Mouse (Mus musculus) heart, embryonic 14.5 days (tissue): ENCODE results near the gene Gm39115. TPM values are rescaled to one million over a fixed set of nuclear protein-coding genes. Genes with fewer than 3 reads are reported as not detected.
"Not testable (repeated sequence)": the region's sequence is repeated elsewhere in the genome, so short reads cannot be mapped to it uniquely, and the experiment has no call there.

Experiments
- ATAC-seq: fragments of 200-750 bp; cut with Nextera tagmentation; 2 replicates; pipeline ENCODE4 v1.8.0; 2017; ENCODE audit warnings: low read depth, moderate TSS enrichment; ENCODE audit not compliant: insufficient number of reproducible peaks, insufficient read depth, low FRiP score
- H3K27ac ChIP-seq, 2 experiments: fragments of 200-500 bp in 1 of 2; fragments of 300-500 bp in 1 of 2; sonication (generic) in 1 of 2; replicated peaks in 1 of 2; 2 replicates each; pipeline ENCODE4 v1.5.1; 2012 to 2014; ENCODE audit warnings: low read depth in 2 of 2, low read length in 2 of 2, control low read depth in 1 of 2, mild to moderate bottlenecking in 1 of 2, mixed read lengths in 1 of 2; ENCODE audit not compliant: control insufficient read depth in 1 of 2, insufficient read depth in 1 of 2
- H3K27me3 ChIP-seq: fragments of 300-500 bp; sonication (generic); 2 replicates; pipeline ENCODE4 v1.6.1; 2014; ENCODE audit warnings: mild to moderate bottlenecking, low read length, control low read depth; ENCODE audit not compliant: control insufficient read depth, insufficient read depth
- H3K36me3 ChIP-seq: fragments of 300-500 bp; sonication (generic); 2 replicates; pipeline ENCODE4 v1.6.1; 2014; ENCODE audit warnings: mild to moderate bottlenecking, control low read depth, low read length, mixed read lengths; ENCODE audit not compliant: control insufficient read depth, insufficient read depth
- H3K4me1 ChIP-seq, 2 experiments: fragments of 200-500 bp in 1 of 2; fragments of 300-500 bp in 1 of 2; sonication (generic) in 1 of 2; 2 replicates each; pipeline ENCODE4 v1.6.1; 2012 to 2014; ENCODE audit warnings: low read length in 2 of 2, control low read depth in 1 of 2, mixed read lengths in 1 of 2; ENCODE audit not compliant: control insufficient read depth in 2 of 2, insufficient read depth in 2 of 2
- H3K4me2 ChIP-seq: fragments of 300-500 bp; sonication (generic); 2 replicates; pipeline ENCODE4 v1.6.1; 2014; ENCODE audit warnings: mild to moderate bottlenecking, low read length
- H3K4me3 ChIP-seq, 2 experiments: fragments of 200-500 bp in 1 of 2; fragments of 300-500 bp in 1 of 2; sonication (generic) in 1 of 2; 2 replicates each; pipeline ENCODE4 v1.5.1; 2012 to 2014; ENCODE audit warnings: low read length in 2 of 2, mild to moderate bottlenecking in 2 of 2, control low read depth in 1 of 2, low read depth in 1 of 2, moderate library complexity in 1 of 2; ENCODE audit not compliant: control insufficient read depth in 1 of 2, insufficient read depth in 1 of 2
- H3K9ac ChIP-seq: fragments of 300-500 bp; sonication (generic); 2 replicates; pipeline ENCODE4 v1.6.1; 2014; ENCODE audit warnings: mild to moderate bottlenecking, low read length
- H3K9me3 ChIP-seq: fragments of 300-500 bp; sonication (generic); 2 replicates; pipeline ENCODE4 v1.6.1; 2016; ENCODE audit warnings: low read length, control low read depth; ENCODE audit not compliant: control insufficient read depth
- WGBS: fragments of 180-500 bp; shearing (Covaris S2); extraction: QIAGEN DNeasy Blood & Tissue Kit; methylation state at CpG from one replicate; pipeline ENCODE4 v1.1.7; 2014; 5-methylcytosine and 5-hydroxymethylcytosine counted together
- polyA plus RNA-seq: library from polyadenylated mRNA; unstranded; fragments of >200 nt; fragmentation: Nextera tagmentation; extraction: Ambion mirVana; gene quantifications from 2 replicates; pipeline ENCODE4 v1.2.1, GENCODE M21; 2014

The Gm39115 gene
- polyA plus RNA-seq, 1 experiment from 2014 or later = not detected

- H3K4me2 ChIP-seq = no peak overlapping the region
- ATAC-seq = no peak
Measured at GRCm38 (mm10) chr7:142134206-142134995, 1.4 kb downstream of the Gm39115 start.

GRCm38 (mm10) chr7:142128843-142129242 is 7.0 kb downstream of the Gm39115 start:
- WGBS = 55% methylated on average over 4 of the region's 4 CpGs
- no peaks in the 10 kb centered on the region for H3K36me3 ChIP-seq
- H3K4me1 ChIP-seq = no peaks in the 10 kb centered on the region
- H3K4me3 ChIP-seq = no peak overlapping the region
- no peak overlapping the region for H3K4me2 ChIP-seq
- H3K27ac ChIP-seq = no peak overlapping the region
- no peaks in the 10 kb centered on the region for H3K27me3 ChIP-seq
- no peaks in the 10 kb centered on the region for H3K9me3 ChIP-seq
- no peak for ATAC-seq
- no peak overlapping the region for H3K9ac ChIP-seq

More at GRCm38 (mm10) chr7:142134206-142134995, 1.4 kb downstream of the Gm39115 start:
- Histone ChIP-seq H3K36me3 (no peaks in the 10 kb centered on the region), H3K4me3 (no peak overlapping the region), H3K9ac (no peak overlapping the region), H3K4me1 (no peaks in the 10 kb centered on the region), H3K27me3 (0 out of 2 replicates have a peak, but pooled peaks cover 6% of the 10 kb centered on the region), H3K27ac (no peak overlapping the region), H3K9me3 (no peaks in the 10 kb centered on the region)
- whole genome bisulfite sequencing = 43% methylated on average over 4 of the region's 4 CpGs

- H3K27me3 ChIP-seq, H3K27ac ChIP-seq, H3K4me1 ChIP-seq, H3K4me2 ChIP-seq, ATAC-seq, H3K9ac ChIP-seq, H3K9me3 ChIP-seq, H3K4me3 ChIP-seq, H3K36me3 ChIP-seq: not testable (repeated sequence)
- WGBS = 85% methylated on average over 1 of the region's 1 CpGs
Measured at GRCm38 (mm10) chr7:142120629-142121028, 15.2 kb downstream of the Gm39115 start, which contains the start of gene Gm45618. Gene Gm45618 (minus strand): TSS chr7:142120729.

GRCm38 (mm10) chr7:142119632-142120031 is 16.2 kb downstream of the Gm39115 start:
- WGBS = 8% methylated on average over 5 of the region's 5 CpGs

GRCm38 (mm10) chr7:142104747-142105146 is 31.1 kb downstream of the Gm39115 start:
- Histone ChIP-seq H3K36me3 (no peaks in the 10 kb centered on the region), H3K4me1 (no peaks in the 10 kb centered on the region), H3K9ac (no peak overlapping the region), H3K4me2 (no peak overlapping the region), H3K9me3 (no peaks in the 10 kb centered on the region), H3K4me3 (no peak overlapping the region), H3K27ac (no peak overlapping the region), H3K27me3 (no peaks in the 10 kb centered on the region)
- no peak for ATAC-seq
- WGBS = 48% methylated on average over 5 of the region's 5 CpGs

More at GRCm38 (mm10) chr7:142119632-142120031, 16.2 kb downstream of the Gm39115 start:
- no peak overlapping the region for H3K4me2 ChIP-seq
- H3K4me1 ChIP-seq = no peaks in the 10 kb centered on the region
- H3K9ac ChIP-seq = no peak overlapping the region
- H3K4me3 ChIP-seq = no peak overlapping the region
- H3K27ac ChIP-seq = no peak overlapping the region
- no peaks in the 10 kb centered on the region for H3K36me3 ChIP-seq
- no peak for ATAC-seq
- no peaks in the 10 kb centered on the region for H3K9me3 ChIP-seq
- H3K27me3 ChIP-seq = 0 out of 2 replicates have a peak, but pooled peaks cover 3% of the 10 kb centered on the region

- H3K4me3 ChIP-seq = no peak overlapping the region
- peaks cover 14 to 18% of the 10 kb centered on the region in 2 experiments for H3K4me1 ChIP-seq
- H3K27me3 ChIP-seq = peaks cover 10% of the 10 kb centered on the region
- no peak for ATAC-seq
- H3K36me3 ChIP-seq = no peaks in the 10 kb centered on the region
- H3K4me2 ChIP-seq = no peak overlapping the region
- no peak overlapping the region for H3K27ac ChIP-seq
- H3K9me3 ChIP-seq = no peaks in the 10 kb centered on the region
- H3K9ac ChIP-seq = no peak overlapping the region
- WGBS = 10% methylated on average over 9 of the region's 9 CpGs
Measured at GRCm38 (mm10) chr7:142097776-142098175, 38.1 kb downstream of the Gm39115 start.

GRCm38 (mm10) chr7:142096701-142097100 is 39.1 kb downstream of the Gm39115 start:
- ATAC-seq = no peak
- no peak overlapping the region for H3K27ac ChIP-seq
- H3K9ac ChIP-seq = no peak overlapping the region
- no peaks in the 10 kb centered on the region for H3K36me3 ChIP-seq
- WGBS = 66% methylated on average over 4 of the region's 4 CpGs
- H3K9me3 ChIP-seq = no peaks in the 10 kb centered on the region
- H3K4me3 ChIP-seq = no peak overlapping the region
- no peak overlapping the region for H3K4me2 ChIP-seq
- peaks cover 25 to 26% of the 10 kb centered on the region in 2 experiments for H3K4me1 ChIP-seq
- peaks cover 10% of the 10 kb centered on the region for H3K27me3 ChIP-seq
